Mouse (Mus musculus): ENCODE results near the gene Stox2. TPM values are rescaled to one million over a fixed set of nuclear protein-coding genes. Genes with fewer than 3 reads are reported as not detected.

Stox2 gene
- total and polyA plus RNA-seq, 3 experiments, result under 0.01 TPM; not detected in 2

- Histone ChIP-seq H3K27me3 (ENCODE audit: control insufficient read depth in 1 of 2, insufficient read depth in 2 of 2, low read length in 2 of 2) (no peaks in the 10 kb centered on the region), H3K4me1 (ENCODE audit: control insufficient read depth in 1 of 2, insufficient read depth in 2 of 2, low read length in 2 of 2) (no peaks in the 10 kb centered on the region), H3K9ac (ENCODE audit: control insufficient read depth, low read depth, low read length, poor library complexity, severe bottlenecking) (no peak overlapping the region), H3K36me3 (ENCODE audit: control insufficient read depth in 1 of 2, insufficient read depth in 2 of 2, low read length in 2 of 2) (no peaks in the 10 kb centered on the region), H3K4me3 (ENCODE audit: control insufficient read depth in 1 of 2, insufficient read depth in 1 of 2, low read depth in 2 of 2, low read length in 2 of 2) (no peak overlapping the region), H3K27ac (ENCODE audit: control insufficient read depth, low read depth, low read length) (no peak overlapping the region), H3K9me3 (replicated peaks; ENCODE audit: insufficient read depth, low read length) (no peaks in the 10 kb centered on the region), H3K79me2 (ENCODE audit: control insufficient read depth, insufficient read depth, low read length, poor library complexity) (no peaks in the 10 kb centered on the region)
- TF ChIP-seq GABPA (IDR thresholded peaks at IDR 0.05; ENCODE audit: low read depth, low read length) (no peak), MAZ (IDR thresholded peaks at IDR 0.05; ENCODE audit: low read depth, low read length) (no peak), USF1 (IDR thresholded peaks at IDR 0.05; ENCODE audit: low read depth, low read length) (no peak), RAD21 (IDR thresholded peaks at IDR 0.05; ENCODE audit: low read depth, low read length) (no peak), TBP (IDR thresholded peaks at IDR 0.05; ENCODE audit: low read depth, low read length) (no peak), EP300 (IDR thresholded peaks at IDR 0.05; ENCODE audit: low read depth in 1 of 2, low read length in 2 of 2) (no peak), E2F4 (IDR thresholded peaks at IDR 0.05; ENCODE audit: borderline replicate concordance, low read depth, low read length) (no peak), RCOR1 (IDR thresholded peaks at IDR 0.05; ENCODE audit: low read depth, low read length) (no peak), POLR2A (IDR thresholded peaks at IDR 0.05; ENCODE audit: control insufficient read depth in 1 of 2, insufficient read depth in 1 of 2, low read depth in 1 of 2, low read length in 2 of 2, poor library complexity in 1 of 2) (no peak)
- no peak for DNase-seq (ENCODE audit: low read depth, low spot score)
These were observed 168.0 kb downstream of the Stox2 start for GRCm38 (mm10) chr8:47278211-47278610.

- no peak overlapping the region for H3K27ac ChIP-seq (ENCODE audit: control insufficient read depth, low read depth, low read length)
- no peaks in the 10 kb centered on the region for H3K36me3 ChIP-seq (ENCODE audit: control insufficient read depth in 1 of 2, insufficient read depth in 2 of 2, low read length in 2 of 2)
- DNase-seq (ENCODE audit: low read depth, low spot score), result no peak
- no peaks in the 10 kb centered on the region for H3K4me1 ChIP-seq (ENCODE audit: control insufficient read depth in 1 of 2, insufficient read depth in 2 of 2, low read length in 2 of 2)
- no peaks in the 10 kb centered on the region for H3K9me3 ChIP-seq (replicated peaks; ENCODE audit: insufficient read depth, low read length)
- H3K79me2 ChIP-seq (ENCODE audit: control insufficient read depth, insufficient read depth, low read length, poor library complexity), result no peaks in the 10 kb centered on the region
- no peaks in the 10 kb centered on the region for H3K27me3 ChIP-seq (ENCODE audit: control insufficient read depth in 1 of 2, insufficient read depth in 2 of 2, low read length in 2 of 2)
- TF ChIP-seq NELFE (IDR thresholded peaks at IDR 0.05; ENCODE audit: low read depth, low read length) (no peak), SMC3 (IDR thresholded peaks at IDR 0.05; ENCODE audit: low read depth, low read length) (no peak), POLR2AphosphoS2 (IDR thresholded peaks at IDR 0.05; ENCODE audit: low read length) (no peak), CHD1 (IDR thresholded peaks at IDR 0.05; ENCODE audit: low read depth, low read length) (no peak), JUND (IDR thresholded peaks at IDR 0.05; ENCODE audit: low read depth, low read length) (no peak), CHD2 (IDR thresholded peaks at IDR 0.05; ENCODE audit: low read length) (no peak), TCF12 (IDR thresholded peaks at IDR 0.05; ENCODE audit: low read depth, low read length) (no peak), POLR2AphosphoS5 (IDR thresholded peaks at IDR 0.05; ENCODE audit: borderline replicate concordance, low read depth, low read length) (no peak), KAT2A (conservative IDR thresholded peaks at IDR 0.05; ENCODE audit: low read depth, low read length) (no peak), TAL1 (IDR thresholded peaks at IDR 0.05; ENCODE audit: low read length) (no peak), EP300 (IDR thresholded peaks at IDR 0.05; ENCODE audit: low read depth in 1 of 2, low read length in 2 of 2) (no peak), MAZ (IDR thresholded peaks at IDR 0.05; ENCODE audit: low read depth, low read length) (no peak), SIN3A (IDR thresholded peaks at IDR 0.05; ENCODE audit: low read length) (no peak)
- no peak overlapping the region for H3K9ac ChIP-seq (ENCODE audit: control insufficient read depth, low read depth, low read length, poor library complexity, severe bottlenecking)
- H3K4me3 ChIP-seq (ENCODE audit: control insufficient read depth in 1 of 2, insufficient read depth in 1 of 2, low read depth in 2 of 2, low read length in 2 of 2), result no peak overlapping the region
These were observed 177.2 kb downstream of the Stox2 start for GRCm38 (mm10) chr8:47268931-47269330.

Data from MEL (cell line).